Mouse (Mus musculus) stomach, postnatal 0 days (tissue): ENCODE results near the gene Mical2. TPM values are rescaled to one million over a fixed set of nuclear protein-coding genes. Genes with fewer than 3 reads are reported as not detected.

ENCODE experiments used
- ATAC-seq: fragments of 200-750 bp; cut with Nextera tagmentation; 2 replicates; pipeline ENCODE4 v1.8.0; 2017; ENCODE audit not compliant: low FRiP score, low TSS enrichment
- DNase-seq: peaks from one replicate; pipeline ENCODE4 v3.0.0-alpha.2; 2016; ENCODE audit warnings: low spot score
- H3K27ac ChIP-seq: fragments of 300-500 bp; sonication (generic); replicated peaks from 2 replicates; pipeline ENCODE4 v1.5.1; 2014; ENCODE audit warnings: mild to moderate bottlenecking, control low read depth
- H3K27me3 ChIP-seq: fragments of 300-500 bp; sonication (generic); 2 replicates; pipeline ENCODE4 v1.6.1; 2014; ENCODE audit warnings: low read length; ENCODE audit not compliant: control insufficient read depth, insufficient read depth
- H3K36me3 ChIP-seq: fragments of 300-500 bp; sonication (generic); 2 replicates; pipeline ENCODE4 v1.6.1; 2014; ENCODE audit warnings: low read length, mixed read lengths; ENCODE audit not compliant: control insufficient read depth, insufficient read depth
- H3K4me1 ChIP-seq: fragments of 300-500 bp; sonication (generic); replicated peaks from 2 replicates; pipeline ENCODE4 v1.6.1; 2014; ENCODE audit warnings: antibody characterized with exemption; ENCODE audit not compliant: control insufficient read depth, insufficient read depth
- H3K4me2 ChIP-seq: fragments of 300-500 bp; sonication (generic); replicated peaks from 2 replicates; pipeline ENCODE4 v1.6.1; 2014; ENCODE audit warnings: low read depth, mild to moderate bottlenecking, control low read depth, moderate library complexity
- H3K4me3 ChIP-seq: fragments of 300-500 bp; sonication (generic); 2 replicates; pipeline ENCODE4 v1.5.1; 2014; ENCODE audit warnings: low read depth, low read length, control low read depth
- H3K9ac ChIP-seq: fragments of 300-500 bp; sonication (generic); 2 replicates; pipeline ENCODE4 v1.6.1; 2014; ENCODE audit warnings: mild to moderate bottlenecking, low read length, control low read depth, mixed read lengths
- H3K9me3 ChIP-seq: fragments of 300-500 bp; sonication (generic); 2 replicates; pipeline ENCODE4 v1.6.1; 2016; ENCODE audit warnings: low read length; ENCODE audit not compliant: control insufficient read depth
- CTCF ChIP-seq: IDR thresholded peaks from 2 replicates; pipeline ENCODE4 v1.5.1; 2016; ENCODE audit warnings: antibody characterized with exemption, low read depth, mild to moderate bottlenecking, moderate library complexity
- EP300 ChIP-seq: optimal IDR thresholded peaks from 2 replicates; pipeline ENCODE3; 2016; ENCODE audit warnings: antibody characterized with exemption
- WGBS: fragments of 180-500 bp; shearing (Covaris S2); extraction: QIAGEN DNeasy Blood & Tissue Kit; methylation state at CpG from one replicate; pipeline ENCODE4 v1.1.7; 2014; 5-methylcytosine and 5-hydroxymethylcytosine counted together
- polyA plus RNA-seq: library from polyadenylated mRNA; unstranded; fragments of >200 nt; fragmentation: Nextera tagmentation; extraction: Ambion mirVana; gene quantifications from 2 replicates; pipeline ENCODE4 v1.2.1, GENCODE M21; 2015

Mical2 gene
- polyA plus RNA-seq, 1 experiment from 2014 or later, result 8.4 TPM

- H3K4me2 ChIP-seq, result no peak overlapping the region
- H3K27ac ChIP-seq, result no peak overlapping the region
- H3K9ac ChIP-seq, result no peak overlapping the region
- H3K4me3 ChIP-seq, result no peak overlapping the region
- 87% methylated on average over 4 of the region's 4 CpGs for WGBS
- no peaks in the 10 kb centered on the region for H3K9me3 ChIP-seq
- H3K4me1 ChIP-seq, result no peaks in the 10 kb centered on the region; the same call in 1 of the 2 replicates
- H3K36me3 ChIP-seq, result no peaks in the 10 kb centered on the region
- TF ChIP-seq CTCF (no peak), EP300 (no peak)
- ATAC-seq (no peak), DNase-seq (no peak)
- H3K27me3 ChIP-seq, result no peaks in the 10 kb centered on the region
Measured at GRCm38 (mm10) chr7:112352005-112352404, 126.3 kb downstream of the Mical2 start.

- H3K27ac ChIP-seq, result no peak overlapping the region
- no peaks in the 10 kb centered on the region for H3K36me3 ChIP-seq
- no peak for TF ChIP-seq CTCF
- TF ChIP-seq EP300, result no peak
- H3K4me2 ChIP-seq, result no peak overlapping the region
- WGBS, result 68% methylated on average over 4 of the region's 4 CpGs
- no peak overlapping the region for H3K9ac ChIP-seq
- no peak overlapping the region for H3K4me3 ChIP-seq
- H3K4me1 ChIP-seq, result no peaks in the 10 kb centered on the region; the same call in 1 of the 2 replicates
- ATAC-seq, result no peak
- H3K9me3 ChIP-seq, result no peaks in the 10 kb centered on the region
- no peak for DNase-seq
- H3K27me3 ChIP-seq, result no peaks in the 10 kb centered on the region
Measured at GRCm38 (mm10) chr7:112353011-112353410, 127.4 kb downstream of the Mical2 start.

GRCm38 (mm10) chr7:112353939-112354338 lies 128.3 kb downstream of the Mical2 start:
- Histone ChIP-seq H3K36me3 (no peaks in the 10 kb centered on the region), H3K9me3 (no peaks in the 10 kb centered on the region), H3K9ac (no peak overlapping the region), H3K27ac (peak overlapping the region; percentile 53), H3K4me2 (no peak overlapping the region), H3K4me1 (no peaks in the 10 kb centered on the region; the same call in 1 of the 2 replicates), H3K4me3 (no peak overlapping the region), H3K27me3 (no peaks in the 10 kb centered on the region)
- TF ChIP-seq EP300, result no peak
- no peak for TF ChIP-seq CTCF
- 76% methylated on average over 11 of the region's 11 CpGs for WGBS
- ATAC-seq, result no peak
- no peak for DNase-seq

GRCm38 (mm10) chr7:112354503-112354951 lies 128.9 kb downstream of the Mical2 start:
- TF ChIP-seq EP300 (no peak), CTCF (no peak)
- WGBS, result 7% methylated on average over 7 of the region's 7 CpGs
- no peaks in the 10 kb centered on the region for H3K36me3 ChIP-seq
- peak; percentile 90 for DNase-seq
- no peaks in the 10 kb centered on the region for H3K27me3 ChIP-seq
- H3K9ac ChIP-seq, result no peak overlapping the region
- peak overlapping the region; percentile 11; the same call in 1 of the 2 replicates for H3K4me2 ChIP-seq
- H3K4me1 ChIP-seq, result no peaks in the 10 kb centered on the region; the same call in 1 of the 2 replicates
- no peaks in the 10 kb centered on the region for H3K9me3 ChIP-seq
- H3K27ac ChIP-seq, result peak overlapping the region; percentile 53
- H3K4me3 ChIP-seq, result no peak overlapping the region
- peak; percentile 77 for ATAC-seq

- H3K36me3 ChIP-seq, result no peaks in the 10 kb centered on the region
- no peak overlapping the region for H3K9ac ChIP-seq
- H3K4me2 ChIP-seq, result no peak overlapping the region
- H3K9me3 ChIP-seq, result no peaks in the 10 kb centered on the region
- no peak overlapping the region for H3K27ac ChIP-seq
- WGBS, result 82% methylated on average over 3 of the region's 3 CpGs
- ATAC-seq (0 out of 2 replicates have a peak, but pooled peaks have one; percentile 24), DNase-seq (no peak)
- no peak for TF ChIP-seq EP300
- no peak for TF ChIP-seq CTCF
- no peaks in the 10 kb centered on the region for H3K27me3 ChIP-seq
- H3K4me3 ChIP-seq, result no peak overlapping the region
- no peaks in the 10 kb centered on the region; the same call in 1 of the 2 replicates for H3K4me1 ChIP-seq
Measured at GRCm38 (mm10) chr7:112359594-112359993, 133.9 kb downstream of the Mical2 start.

- H3K9ac ChIP-seq, result no peak overlapping the region
- no peak overlapping the region for H3K27ac ChIP-seq
- WGBS, result 72% methylated on average over 7 of the region's 7 CpGs
- no peaks in the 10 kb centered on the region for H3K27me3 ChIP-seq
- no peaks in the 10 kb centered on the region for H3K36me3 ChIP-seq
- H3K4me2 ChIP-seq, result no peak overlapping the region
- no peaks in the 10 kb centered on the region for H3K9me3 ChIP-seq
- no peak for DNase-seq
- TF ChIP-seq EP300 (no peak), CTCF (no peak)
- H3K4me3 ChIP-seq, result no peak overlapping the region
- H3K4me1 ChIP-seq, result no peaks in the 10 kb centered on the region
- ATAC-seq, result no peak
Measured at GRCm38 (mm10) chr7:112362574-112363200, 137.0 kb downstream of the Mical2 start.
